Mouse (Mus musculus): ENCODE measurements at regions not wholly inside any gene's neighbourhood (a gene's known extent, or its start where the extent isn't known, plus 50 kb on each side); places are given as distances from the start of the nearest gene placed in this dataset.

DNA sequence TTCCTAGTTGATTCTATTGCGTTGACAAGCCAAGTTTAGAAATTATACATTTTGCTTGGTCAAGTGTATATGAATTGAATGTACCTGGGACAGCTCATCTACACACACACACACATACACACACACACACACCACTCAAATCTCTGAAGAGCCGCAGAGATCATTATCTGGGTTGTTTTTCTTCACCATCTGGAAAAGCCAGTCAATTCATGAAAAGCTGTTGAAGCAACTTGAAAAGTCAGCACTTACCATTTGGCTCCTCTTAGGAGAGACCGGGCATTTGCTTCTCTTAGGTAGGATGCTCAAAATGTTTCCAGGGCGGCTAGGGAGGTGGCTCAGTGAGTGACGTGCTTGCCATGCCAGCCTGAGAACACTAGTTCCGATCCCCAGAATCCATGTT, 61.2 kb upstream of the Dars start:
- TF ChIP-seq CTCF (conservative IDR thresholded peaks at IDR 0.05; ENCODE audit: low read length) (no peak), POU5F1 (IDR thresholded peaks at IDR 0.05; ENCODE audit: borderline replicate concordance, low read length) (no peak), NANOG (IDR thresholded peaks at IDR 0.05; ENCODE audit: borderline replicate concordance, low read length) (no peak)
